Mouse (Mus musculus) embryonic facial prominence, embryonic 14.5 days (tissue): Measurements from ENCODE around the gene Sncb. TPM values are rescaled to one million over a fixed set of nuclear protein-coding genes. Genes with fewer than 3 reads are reported as not detected.

Source experiments
- ATAC-seq: fragments of 200-750 bp; cut with Nextera tagmentation; 2 replicates; pipeline ENCODE4 v1.8.0; 2017; ENCODE audit warnings: low read depth, moderate number of reproducible peaks, moderate TSS enrichment
- DNase-seq: peaks from one replicate; pipeline ENCODE4 v3.0.0-alpha.2; 2015; ENCODE audit warnings: low spot score
- H3K27ac ChIP-seq: fragments of 300-500 bp; sonication (generic); replicated peaks from 2 replicates; pipeline ENCODE4 v1.5.1; 2014; ENCODE audit warnings: low read depth, mild to moderate bottlenecking, low read length, moderate library complexity
- H3K27me3 ChIP-seq: fragments of 300-500 bp; sonication (generic); replicated peaks from 2 replicates; pipeline ENCODE4 v1.6.1; 2014; ENCODE audit warnings: low read length; ENCODE audit not compliant: control insufficient read depth, insufficient read depth
- H3K36me3 ChIP-seq: fragments of 300-500 bp; sonication (generic); 2 replicates; pipeline ENCODE4 v1.6.1; 2014; ENCODE audit warnings: low read length, mixed read lengths; ENCODE audit not compliant: control insufficient read depth, insufficient read depth
- H3K4me1 ChIP-seq: fragments of 300-500 bp; sonication (generic); 2 replicates; pipeline ENCODE4 v1.6.1; 2014; ENCODE audit warnings: antibody characterized with exemption, low read length; ENCODE audit not compliant: control insufficient read depth, insufficient read depth
- H3K4me2 ChIP-seq: fragments of 300-500 bp; sonication (generic); 2 replicates; pipeline ENCODE4 v1.6.1; 2014; ENCODE audit warnings: low read depth, mild to moderate bottlenecking, low read length, moderate library complexity, mixed read lengths
- H3K4me3 ChIP-seq: fragments of 300-500 bp; sonication (generic); 2 replicates; pipeline ENCODE4 v1.5.1; 2014; ENCODE audit warnings: low read depth, mild to moderate bottlenecking, low read length
- H3K9ac ChIP-seq: fragments of 300-500 bp; sonication (generic); 2 replicates; pipeline ENCODE4 v1.6.1; 2014; ENCODE audit warnings: low read depth, mild to moderate bottlenecking, low read length, moderate library complexity, mixed read lengths
- H3K9me3 ChIP-seq: fragments of 300-500 bp; sonication (generic); 2 replicates; pipeline ENCODE4 v1.6.1; 2016; ENCODE audit warnings: low read length; ENCODE audit not compliant: control insufficient read depth
- WGBS: fragments of 180-500 bp; shearing (Covaris S2); extraction: QIAGEN DNeasy Blood & Tissue Kit; methylation state at CpG from one replicate; pipeline ENCODE4 v1.1.7; 2014; 5-methylcytosine and 5-hydroxymethylcytosine counted together
- polyA plus RNA-seq: library from polyadenylated mRNA; unstranded; fragments of >200 nt; fragmentation: Nextera tagmentation; extraction: Ambion mirVana; gene quantifications from 2 replicates; pipeline ENCODE4 v1.2.1, GENCODE M21; 2014

Gene Sncb
- polyA plus RNA-seq, 1 experiment from 2014 or later: 1.3 TPM

- Histone ChIP-seq H3K27ac (no peak overlapping the region), H3K4me3 (peak overlapping the region; percentile 54), H3K4me1 (peaks cover 10% of the 10 kb centered on the region), H3K9me3 (no peaks in the 10 kb centered on the region), H3K4me2 (peak overlapping the region; percentile 92), H3K9ac (no peak overlapping the region), H3K27me3 (peaks cover 33% of the 10 kb centered on the region), H3K36me3 (no peaks in the 10 kb centered on the region)
- DNase-seq: no peak
- ATAC-seq: no peak
- WGBS: 44% methylated on average over 10 of the region's 10 CpGs
These were observed 17.7 kb downstream of the Sncb start for GRCm38 (mm10) chr13:54748721-54749060.

GRCm38 (mm10) chr13:54748190-54748589 is 18.2 kb downstream of the Sncb start:
- H3K4me1 ChIP-seq: peaks cover 10% of the 10 kb centered on the region
- DNase-seq (no peak), ATAC-seq (no peak)
- H3K9me3 ChIP-seq: no peaks in the 10 kb centered on the region
- 80% methylated on average over 8 of the region's 8 CpGs for WGBS
- no peak overlapping the region for H3K27ac ChIP-seq
- H3K4me3 ChIP-seq: no peak overlapping the region
- H3K9ac ChIP-seq: no peak overlapping the region
- H3K36me3 ChIP-seq: no peaks in the 10 kb centered on the region
- H3K27me3 ChIP-seq: peaks cover 33% of the 10 kb centered on the region
- no peak overlapping the region for H3K4me2 ChIP-seq

- no peaks in the 10 kb centered on the region for H3K36me3 ChIP-seq
- 37% methylated on average over 10 of the region's 10 CpGs for WGBS
- no peak overlapping the region for H3K9ac ChIP-seq
- H3K9me3 ChIP-seq: no peaks in the 10 kb centered on the region
- H3K27ac ChIP-seq: no peak overlapping the region
- ATAC-seq: no peak
- H3K4me3 ChIP-seq: no peak overlapping the region
- H3K4me1 ChIP-seq: peaks cover 10% of the 10 kb centered on the region
- peaks cover 33% of the 10 kb centered on the region for H3K27me3 ChIP-seq
- H3K4me2 ChIP-seq: no peak overlapping the region
- DNase-seq: no peak
These were observed 19.5 kb downstream of the Sncb start for GRCm38 (mm10) chr13:54746896-54747295.

GRCm38 (mm10) chr13:54746110-54746509 is 20.3 kb downstream of the Sncb start:
- no peaks in the 10 kb centered on the region for H3K9me3 ChIP-seq
- H3K27ac ChIP-seq: no peak overlapping the region
- WGBS: 46% methylated on average over 6 of the region's 6 CpGs
- H3K4me1 ChIP-seq: peaks cover 10% of the 10 kb centered on the region
- DNase-seq (no peak), ATAC-seq (no peak)
- no peak overlapping the region for H3K9ac ChIP-seq
- no peaks in the 10 kb centered on the region for H3K36me3 ChIP-seq
- peaks cover 33% of the 10 kb centered on the region for H3K27me3 ChIP-seq
- H3K4me2 ChIP-seq: no peak overlapping the region
- H3K4me3 ChIP-seq: no peak overlapping the region

- Histone ChIP-seq H3K4me1 (no peaks in the 10 kb centered on the region), H3K9me3 (no peaks in the 10 kb centered on the region), H3K36me3 (no peaks in the 10 kb centered on the region), H3K27ac (no peak overlapping the region), H3K4me2 (peak overlapping the region; percentile 75), H3K27me3 (peaks cover 49% of the 10 kb centered on the region), H3K9ac (peak overlapping the region; percentile 52; the same call in 1 of the 2 replicates), H3K4me3 (peak overlapping the region; percentile 46)
- DNase-seq (no peak), ATAC-seq (no peak)
- 2% methylated on average over 14 of the region's 34 CpGs for WGBS
These were observed 28.2 kb downstream of the Sncb start for GRCm38 (mm10) chr13:54738213-54738601.

GRCm38 (mm10) chr13:54737488-54738212 is 28.7 kb downstream of the Sncb start:
- peak; percentile 91 for ATAC-seq
- Histone ChIP-seq H3K9ac (peak overlapping the region; percentile 52), H3K4me2 (peak overlapping the region; percentile 75), H3K4me3 (peak overlapping the region; percentile 46), H3K9me3 (no peaks in the 10 kb centered on the region), H3K27me3 (peaks cover 49% of the 10 kb centered on the region), H3K27ac (no peak overlapping the region), H3K4me1 (no peaks in the 10 kb centered on the region), H3K36me3 (no peaks in the 10 kb centered on the region)
- 2% methylated on average over 15 of the region's 87 CpGs for WGBS
- DNase-seq: peak; percentile 77

GRCm38 (mm10) chr13:54736931-54737330 is 29.5 kb downstream of the Sncb start:
- 17% methylated on average over 3 of the region's 3 CpGs for WGBS
- no peak overlapping the region for H3K27ac ChIP-seq
- no peaks in the 10 kb centered on the region for H3K4me1 ChIP-seq
- peak overlapping the region; percentile 52; the same call in 1 of the 2 replicates for H3K9ac ChIP-seq
- H3K27me3 ChIP-seq: peaks cover 49% of the 10 kb centered on the region
- H3K9me3 ChIP-seq: no peaks in the 10 kb centered on the region
- no peak for ATAC-seq
- H3K36me3 ChIP-seq: no peaks in the 10 kb centered on the region
- DNase-seq: no peak
- peak overlapping the region; percentile 75 for H3K4me2 ChIP-seq
- H3K4me3 ChIP-seq: peak overlapping the region; percentile 46

- DNase-seq (no peak), ATAC-seq (no peak)
- Histone ChIP-seq H3K4me3 (no peak overlapping the region), H3K4me1 (no peaks in the 10 kb centered on the region), H3K9me3 (0 out of 2 replicates have a peak, but pooled peaks cover 3% of the 10 kb centered on the region), H3K36me3 (no peaks in the 10 kb centered on the region), H3K9ac (no peak overlapping the region), H3K4me2 (no peak overlapping the region), H3K27ac (no peak overlapping the region), H3K27me3 (no peaks in the 10 kb centered on the region)
- WGBS: 60% methylated on average over 11 of the region's 11 CpGs
These were observed 40.3 kb downstream of the Sncb start for GRCm38 (mm10) chr13:54726131-54726530.

GRCm38 (mm10) chr13:54723143-54723542 is 43.3 kb downstream of the Sncb start:
- DNase-seq (no peak), ATAC-seq (no peak)
- Histone ChIP-seq H3K9ac (no peak overlapping the region), H3K27me3 (no peaks in the 10 kb centered on the region), H3K27ac (no peak overlapping the region), H3K4me3 (no peak overlapping the region), H3K4me2 (no peak overlapping the region), H3K36me3 (no peaks in the 10 kb centered on the region), H3K9me3 (0 out of 2 replicates have a peak, but pooled peaks cover 3% of the 10 kb centered on the region), H3K4me1 (no peaks in the 10 kb centered on the region)
- 92% methylated on average over 3 of the region's 3 CpGs for WGBS
